Mouse (Mus musculus) WW6 (cell line): ENCODE measurements around the gene Mfsd10.
A peak's percentile ranks its signal among the peaks of the same experiment; 100 is the strongest.

Source experiments
- DNase-seq: peaks from one replicate; pipeline ENCODE4 v3.0.0-alpha.2; 2013; ENCODE audit warnings: low read depth, low spot score

Mfsd10 gene

DNA sequence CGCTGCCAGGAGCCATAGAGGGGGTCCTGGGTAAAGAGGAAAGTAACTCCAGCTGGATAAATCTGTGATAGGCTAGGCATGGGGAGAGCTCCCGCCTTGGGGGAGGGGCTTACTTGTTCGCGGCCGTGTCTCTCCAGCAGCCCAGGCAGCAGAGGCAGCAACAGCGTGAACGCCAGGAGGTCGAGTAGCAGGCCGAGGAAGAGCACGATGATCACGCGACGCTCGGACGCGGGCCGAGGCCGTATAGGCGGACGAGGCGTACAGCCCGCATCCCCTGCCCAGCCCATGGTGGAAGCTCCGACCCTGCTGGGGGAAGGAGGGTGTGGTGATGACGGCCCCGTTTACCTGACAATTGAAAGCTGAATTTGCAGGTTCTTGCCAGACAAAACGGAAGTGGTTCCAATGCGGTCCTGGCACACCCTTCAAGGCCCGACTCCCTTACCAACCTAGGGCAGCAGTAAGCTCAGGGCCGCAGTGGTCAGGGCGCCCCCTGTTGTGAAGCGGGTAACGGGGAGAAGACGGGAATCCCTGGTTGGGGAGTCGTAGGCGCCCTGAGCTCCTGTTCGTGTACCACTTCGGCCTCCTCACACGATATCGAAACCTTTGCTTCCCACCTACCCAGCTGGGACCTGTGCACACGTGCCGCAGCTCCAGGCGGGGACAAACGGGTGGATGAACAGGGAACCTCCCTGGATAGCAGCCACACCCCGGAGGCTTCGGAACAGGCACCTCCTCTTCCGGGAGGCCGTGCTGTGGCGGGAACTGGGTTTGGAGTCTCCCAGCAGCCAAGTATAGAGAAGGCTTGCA lies at the start of gene Mfsd10:
Gene Mfsd10, minus strand, starts transcription at position 732 of the 807 bp plus-strand sequence.
- DNase-seq, result peak; percentile 73

DNA sequence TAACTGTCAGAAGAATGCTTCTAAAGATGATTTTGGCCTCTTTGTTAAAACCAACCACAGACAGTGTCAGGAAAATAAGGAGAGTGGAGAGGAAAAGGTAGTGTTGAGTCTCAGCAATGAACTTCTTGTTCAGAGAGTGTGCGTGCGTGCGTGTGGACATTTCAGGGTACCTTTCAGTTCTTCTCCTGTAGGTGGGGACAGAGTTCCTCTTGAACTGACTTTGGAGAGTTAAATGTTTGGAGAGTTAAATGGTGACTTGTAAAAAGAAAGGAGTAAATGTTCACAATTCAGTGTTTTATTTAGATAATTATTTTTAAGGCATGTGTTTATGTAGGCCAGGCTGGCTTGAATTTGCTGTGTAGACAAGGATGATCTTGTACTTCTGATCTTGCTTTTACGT lies 33.3 kb upstream of the Mfsd10 start:
- DNase-seq, result no peak

DNA sequence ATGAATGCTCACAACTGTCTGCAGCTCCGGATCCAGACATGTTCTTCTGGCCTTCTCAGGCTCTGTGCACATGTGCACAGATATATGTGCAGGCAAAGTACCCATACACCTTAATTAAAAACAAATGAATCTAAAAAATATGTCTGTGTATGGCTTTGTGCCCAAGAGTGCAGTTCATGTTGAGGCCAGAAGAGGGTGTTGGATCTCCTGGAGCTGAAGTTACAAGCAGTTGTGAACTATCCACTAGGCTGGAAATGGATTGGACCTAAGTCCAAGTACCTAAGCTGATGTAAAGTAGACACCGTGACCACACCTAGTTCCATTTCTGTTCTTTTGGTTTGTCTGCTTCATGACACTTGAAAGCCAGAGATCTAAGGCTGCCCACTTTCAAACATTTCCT lies 32.5 kb upstream of the Mfsd10 start:
- no peak for DNase-seq

DNA sequence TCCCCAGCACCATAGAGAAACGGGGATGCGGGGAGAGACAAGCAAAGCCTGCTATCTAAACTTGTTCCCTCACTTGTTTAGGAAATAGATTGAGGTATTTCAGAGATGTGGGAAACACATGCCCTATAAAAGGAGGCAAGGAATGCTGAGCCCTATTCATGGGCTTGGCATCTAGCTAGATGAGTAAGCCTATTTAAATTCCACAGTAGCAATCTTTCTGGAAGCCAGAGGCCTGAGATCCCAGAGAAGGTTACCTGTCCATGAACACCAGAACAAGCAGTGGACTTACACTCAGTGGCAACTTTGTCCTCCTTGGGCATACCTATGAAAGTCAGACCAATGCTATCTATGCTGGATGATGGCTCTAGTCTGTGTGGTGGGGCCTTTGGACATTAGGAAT lies 26.2 kb upstream of the Mfsd10 start:
- no peak for DNase-seq

DNA sequence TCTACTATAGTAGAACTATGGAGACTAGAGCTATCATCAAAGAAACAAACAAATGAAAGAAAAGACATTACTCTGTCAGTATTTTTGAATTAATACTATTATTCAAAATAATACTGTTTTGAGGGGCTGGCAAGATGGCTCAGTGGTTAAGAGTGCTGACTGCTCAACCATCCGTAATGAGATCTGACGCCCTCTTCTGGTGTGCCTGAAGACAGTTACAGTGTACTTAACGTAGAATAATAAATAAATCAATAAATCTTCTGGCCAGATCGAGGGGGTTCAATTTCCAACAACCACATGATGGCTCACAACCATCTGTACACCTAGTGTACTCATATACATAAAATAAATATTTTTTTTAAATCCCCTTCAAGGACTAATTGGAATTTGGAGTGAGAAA lies 24.9 kb upstream of the Mfsd10 start:
- no peak for DNase-seq

DNA sequence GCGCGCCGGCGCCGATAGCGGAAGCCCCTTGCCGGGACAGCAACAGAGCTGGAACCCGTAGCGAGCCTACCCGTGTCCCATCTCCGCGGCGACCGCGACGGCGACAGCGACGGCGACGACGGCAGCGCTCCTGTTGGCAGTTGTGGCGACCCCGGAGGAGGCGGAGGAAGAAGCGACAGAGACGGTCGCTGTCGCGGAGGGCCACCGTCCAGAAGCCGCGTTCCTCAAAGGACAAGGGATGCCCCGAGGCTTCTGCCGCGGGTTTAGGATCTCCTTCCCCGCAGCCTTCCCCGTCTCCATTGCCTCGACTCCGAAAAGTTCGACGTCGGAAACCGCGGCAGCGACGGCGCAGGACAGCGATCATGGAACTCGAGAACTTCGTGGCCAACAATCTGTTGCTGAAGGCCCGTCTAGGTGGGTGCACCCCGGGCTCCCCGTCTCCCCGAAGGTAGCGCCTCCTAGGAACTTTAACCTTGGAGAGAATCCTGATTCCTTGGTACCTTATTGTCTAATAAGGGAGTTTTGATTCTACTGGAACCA lies 23.6 kb upstream of the Mfsd10 start:
- DNase-seq, result no peak

DNA sequence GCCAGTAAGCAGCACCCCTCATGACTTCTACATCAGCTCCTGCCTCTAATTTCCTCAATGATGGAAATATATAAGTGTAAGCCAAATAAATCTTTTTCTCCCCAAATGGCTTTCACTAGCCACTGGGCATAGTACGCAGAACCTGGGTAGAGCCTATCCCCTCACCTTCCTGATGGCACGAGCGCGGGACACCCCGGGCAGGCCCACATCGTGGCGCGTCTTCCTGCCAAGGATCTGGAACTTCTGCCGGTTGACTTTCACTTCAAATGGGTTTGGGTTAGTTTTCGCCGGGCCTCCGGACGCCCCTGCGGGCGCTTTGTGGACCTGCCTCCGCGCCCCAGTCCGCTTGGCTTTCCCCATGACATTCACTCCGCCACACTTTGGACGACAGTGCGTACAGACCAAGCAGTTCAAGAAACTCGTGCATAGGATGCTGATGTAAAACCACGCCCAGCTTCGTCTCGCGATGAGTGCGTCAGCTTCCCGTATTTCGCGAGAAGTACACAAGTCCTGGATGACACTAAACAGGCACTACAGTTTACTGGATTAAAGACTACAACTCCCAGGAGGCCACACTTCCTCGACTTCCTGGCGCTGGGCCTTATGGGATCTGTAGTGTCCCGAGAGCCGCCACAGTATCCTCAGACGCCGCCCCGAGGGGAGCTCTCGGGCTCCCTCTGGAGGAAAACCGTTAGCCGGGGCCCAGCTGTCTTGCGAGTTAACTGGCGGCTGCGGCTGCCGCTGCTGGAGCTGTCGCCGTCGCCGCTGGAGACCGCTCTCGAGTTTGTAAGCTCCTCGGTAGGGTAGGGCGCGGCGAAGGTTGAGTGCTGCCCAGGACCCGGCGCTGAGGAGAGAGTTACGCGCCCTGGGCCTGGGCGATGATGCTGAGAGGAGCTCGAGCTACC lies 22.9 kb upstream of the Mfsd10 start, which contains the start of the genes Nop14 and Grk4:
Gene Nop14, minus strand, starts transcription at position 463 of the 905 bp plus-strand sequence.
Gene Grk4, plus strand, starts transcription at position 694 of the 905 bp plus-strand sequence.
- DNase-seq, result peak; percentile 98

DNA sequence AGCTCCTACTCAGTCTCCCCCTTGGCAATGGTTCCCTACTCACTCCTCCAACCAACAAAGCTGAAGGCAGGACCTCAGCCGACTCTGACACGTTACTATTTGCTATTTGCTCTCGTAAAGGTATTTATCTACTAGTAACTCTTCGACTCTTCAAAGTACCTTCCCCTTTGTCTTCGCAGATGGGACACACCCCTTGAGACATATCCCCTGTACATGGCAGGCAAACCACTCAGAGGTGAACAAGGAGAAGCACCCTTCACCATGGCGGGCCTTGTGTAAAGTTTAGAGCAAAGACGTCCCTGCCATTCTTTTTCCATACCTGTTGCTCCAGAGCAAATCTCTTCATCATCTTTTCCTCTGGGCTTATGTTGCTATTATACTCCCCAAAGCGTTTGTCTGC lies 20.5 kb upstream of the Mfsd10 start:
- no peak for DNase-seq

DNA sequence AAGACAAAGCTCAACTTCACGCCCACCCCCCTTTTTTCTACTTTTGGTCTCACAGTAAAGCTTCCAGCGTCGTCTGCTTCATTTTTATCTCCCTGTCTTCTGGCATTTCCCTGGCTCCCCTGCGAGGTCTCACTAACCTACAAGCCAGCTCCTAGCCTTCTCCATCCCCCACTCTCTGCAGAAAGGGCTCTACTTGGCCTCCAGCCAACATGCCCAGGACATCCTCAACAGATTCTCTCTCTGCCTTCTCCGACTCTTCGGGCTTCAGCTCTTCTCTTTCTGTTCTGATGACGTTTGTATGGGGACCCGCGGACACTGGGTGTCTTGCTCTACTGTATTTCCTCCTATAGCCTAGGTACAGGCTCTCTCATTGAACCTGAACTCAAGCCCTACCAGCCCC lies 17.9 kb upstream of the Mfsd10 start:
- DNase-seq, result no peak

DNA sequence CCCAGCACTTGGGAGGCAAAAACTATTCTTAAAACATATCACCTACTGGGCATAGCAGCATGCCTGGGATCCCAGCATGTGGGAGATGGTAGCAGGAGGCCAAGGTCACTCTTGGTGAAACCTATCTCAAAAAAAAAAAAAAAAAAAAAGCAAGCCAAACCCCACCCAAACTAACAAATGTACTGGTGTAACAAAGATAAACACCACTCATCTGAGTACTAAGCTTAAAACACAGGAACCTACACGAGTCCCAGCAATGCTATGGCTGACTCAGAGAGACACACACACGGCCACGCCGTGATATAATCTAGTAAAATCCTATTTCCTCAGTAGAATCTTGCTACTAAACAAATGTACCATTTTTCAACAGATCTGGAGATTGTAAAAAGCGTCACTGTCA lies 15.9 kb upstream of the Mfsd10 start:
- DNase-seq, result no peak

DNA sequence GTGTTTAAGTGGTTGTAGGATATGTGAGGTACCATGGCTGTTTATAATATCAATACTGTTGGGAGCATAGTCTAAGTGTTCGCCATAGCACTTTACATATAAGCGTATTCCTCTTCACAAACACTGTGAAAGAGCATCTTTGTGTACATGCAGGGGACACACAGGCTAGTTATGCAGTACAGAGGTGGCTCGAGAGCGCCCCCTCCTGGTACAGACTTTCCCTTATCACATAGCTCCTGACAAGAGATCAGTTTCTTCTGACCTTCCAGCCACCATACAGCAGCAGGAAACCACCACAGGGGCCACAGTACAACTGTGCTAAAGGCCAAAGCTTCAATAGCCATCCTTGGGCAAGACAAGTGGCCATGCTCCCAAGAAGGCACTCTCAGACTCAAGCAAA lies 10.6 kb upstream of the Mfsd10 start:
- no peak for DNase-seq

DNA sequence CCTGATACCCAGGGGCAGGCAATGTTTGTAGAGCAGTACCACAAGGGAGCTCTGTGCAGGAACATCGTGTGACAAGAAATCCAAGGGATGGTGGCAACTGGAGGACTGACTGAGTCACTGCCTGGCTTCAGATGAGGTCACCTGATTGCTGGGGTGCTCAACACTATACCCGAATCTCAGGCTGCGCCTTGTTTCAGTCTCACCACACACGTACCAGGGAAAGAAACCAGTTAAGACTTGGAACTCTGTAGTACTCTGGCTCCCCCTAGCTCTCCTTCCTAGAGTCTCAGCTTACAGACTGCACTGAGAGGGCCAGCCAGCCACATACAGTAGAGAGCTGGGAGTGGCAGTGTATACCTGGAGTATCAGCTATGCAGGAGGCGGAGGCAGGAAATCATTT lies 5.9 kb upstream of the Mfsd10 start:
- no peak for DNase-seq

DNA sequence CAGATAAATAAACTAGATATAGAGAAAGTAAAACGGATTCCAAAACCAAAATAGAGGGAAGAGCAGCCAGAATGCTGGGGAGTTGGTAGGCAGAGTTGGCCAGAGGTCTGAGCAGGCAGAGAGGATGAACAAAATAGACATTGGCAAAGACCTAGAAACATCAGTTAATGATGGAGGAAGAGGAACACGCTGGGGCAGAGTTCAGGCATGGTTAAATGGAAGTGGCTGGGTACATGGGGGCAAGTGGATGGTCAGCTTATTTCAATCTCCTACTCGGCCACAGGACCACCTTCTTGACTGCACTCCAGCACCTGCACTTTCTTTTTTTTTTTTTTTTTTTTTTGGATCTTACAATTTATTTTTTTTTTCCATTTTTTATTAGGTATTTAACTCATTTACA lies 5.0 kb upstream of the Mfsd10 start:
- DNase-seq, result no peak

DNA sequence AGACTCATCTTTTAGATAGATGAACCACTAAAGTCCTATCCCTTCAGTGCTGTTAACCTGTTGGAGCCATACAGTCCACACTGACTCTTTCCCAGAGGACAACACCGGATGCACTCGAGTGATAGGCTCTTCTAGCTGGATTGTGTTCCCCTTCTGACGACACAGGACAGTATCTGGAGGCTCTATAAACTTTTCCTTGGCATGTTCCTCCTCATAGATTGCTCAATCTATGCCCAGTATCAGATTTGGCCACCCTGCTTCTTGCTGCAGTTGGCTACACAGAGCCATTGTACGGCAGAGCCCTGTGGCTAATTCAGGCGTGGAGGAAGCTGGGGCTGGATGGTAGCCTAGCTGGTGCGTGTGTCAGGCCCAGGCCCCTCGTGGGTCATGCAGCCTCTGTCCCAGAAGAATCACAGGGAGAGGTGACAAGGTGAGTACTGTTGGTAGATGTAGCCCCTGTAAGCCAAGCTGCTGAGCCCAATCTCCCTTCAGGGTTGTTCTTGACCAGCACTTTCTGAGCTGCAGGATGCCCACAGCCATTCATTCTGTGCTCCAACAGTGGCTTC lies 662 bp upstream of the Mfsd10 start:
- no peak for DNase-seq

DNA sequence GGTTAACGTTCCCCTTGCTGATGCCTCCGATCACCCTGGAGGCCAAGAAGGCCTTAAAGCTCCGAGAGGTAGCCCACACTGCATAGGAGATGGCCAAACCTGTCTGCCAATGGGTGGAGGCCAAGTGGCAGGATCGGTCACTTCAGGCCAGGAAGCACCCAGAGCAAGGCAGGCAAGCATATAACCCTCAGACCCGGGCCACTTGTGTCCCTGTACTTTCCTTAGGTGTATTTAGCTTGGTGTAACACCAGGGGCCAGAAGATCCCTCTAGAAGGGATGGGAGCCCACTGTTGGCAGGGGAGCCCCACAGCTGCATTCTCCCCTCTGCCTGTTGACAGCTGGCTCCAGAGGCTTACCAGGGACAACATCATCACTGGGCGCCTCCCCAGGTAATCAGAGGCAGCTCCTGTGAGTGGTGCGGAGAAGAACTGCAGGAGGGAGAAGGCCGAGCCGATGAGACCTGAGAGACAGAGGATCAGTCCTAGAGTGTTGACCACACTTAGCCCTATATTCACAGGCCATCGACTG lies 1.3 kb downstream of the Mfsd10 start:
- DNase-seq, result no peak

DNA sequence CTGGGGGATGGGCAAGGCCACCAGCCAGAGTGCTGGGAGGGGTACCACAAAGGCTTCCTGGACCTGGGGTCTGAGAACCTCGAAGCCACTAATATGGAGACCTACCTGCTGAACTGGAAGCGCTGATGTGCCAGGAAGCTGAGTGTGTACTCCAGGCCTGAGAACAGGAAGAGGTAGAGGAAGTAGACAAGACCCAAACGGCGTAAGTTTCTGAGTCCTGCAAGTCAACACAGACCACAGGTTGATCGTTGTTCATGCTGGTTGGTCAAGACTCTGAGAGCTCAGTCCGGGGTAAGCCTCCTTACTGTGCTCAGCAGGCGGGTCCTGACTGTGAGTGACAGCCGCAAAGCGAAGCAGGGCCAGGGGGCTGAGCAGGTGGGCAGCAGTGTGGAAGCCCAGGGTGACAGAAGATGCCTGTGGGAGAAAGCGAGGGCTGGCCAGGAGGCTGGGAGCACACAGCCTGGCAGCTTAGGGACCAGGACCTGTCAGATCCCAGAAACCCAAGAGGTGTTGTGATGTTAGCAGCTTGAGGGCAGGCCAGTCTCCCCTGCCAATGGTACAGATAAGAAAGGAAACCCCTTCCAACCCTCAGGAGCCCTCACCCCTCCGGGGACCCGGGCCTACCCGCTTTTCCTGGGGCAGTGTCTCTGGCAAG lies 2.1 kb downstream of the Mfsd10 start:
- DNase-seq, result no peak

DNA sequence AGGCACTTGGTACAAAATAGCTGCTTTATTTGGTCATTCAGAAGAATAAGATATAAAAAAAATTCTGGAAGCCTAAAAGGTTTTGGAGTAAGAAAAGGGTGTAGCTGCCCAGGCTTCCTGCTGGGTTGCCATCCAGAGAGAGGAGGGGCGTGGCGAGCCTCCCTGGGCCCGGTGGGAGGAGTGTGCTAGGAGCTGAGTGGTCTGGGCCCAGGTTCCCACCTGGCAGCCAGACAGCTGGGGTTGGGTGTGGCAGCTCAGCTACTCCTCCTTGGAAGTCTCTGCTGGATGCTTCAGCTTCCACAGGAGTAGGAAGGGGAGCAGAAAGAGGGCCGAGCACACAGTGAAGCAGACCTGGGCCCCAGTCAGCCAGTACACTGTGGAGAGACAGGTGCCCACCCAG lies 3.4 kb downstream of the Mfsd10 start:
- peak; percentile 81 for DNase-seq

DNA sequence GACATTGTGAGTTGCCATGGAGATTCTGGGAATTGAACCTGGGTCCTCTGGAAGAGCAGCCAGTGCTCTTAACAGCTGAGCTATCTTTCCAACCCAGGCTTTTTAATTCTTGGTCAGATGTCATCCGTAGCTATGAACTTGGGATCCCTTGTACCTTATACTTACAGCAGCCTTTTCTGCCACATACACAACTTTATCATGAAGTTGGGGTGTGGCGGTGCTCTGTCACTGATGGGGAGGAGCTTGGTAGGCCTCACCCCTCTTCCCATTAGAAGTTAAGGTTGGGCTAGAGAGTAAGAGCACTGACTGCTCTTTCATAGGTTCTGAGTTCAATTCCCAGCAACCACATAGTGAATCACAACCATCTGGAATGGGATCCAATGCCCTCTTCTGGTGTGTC lies 4.0 kb downstream of the Mfsd10 start:
- no peak for DNase-seq

DNA sequence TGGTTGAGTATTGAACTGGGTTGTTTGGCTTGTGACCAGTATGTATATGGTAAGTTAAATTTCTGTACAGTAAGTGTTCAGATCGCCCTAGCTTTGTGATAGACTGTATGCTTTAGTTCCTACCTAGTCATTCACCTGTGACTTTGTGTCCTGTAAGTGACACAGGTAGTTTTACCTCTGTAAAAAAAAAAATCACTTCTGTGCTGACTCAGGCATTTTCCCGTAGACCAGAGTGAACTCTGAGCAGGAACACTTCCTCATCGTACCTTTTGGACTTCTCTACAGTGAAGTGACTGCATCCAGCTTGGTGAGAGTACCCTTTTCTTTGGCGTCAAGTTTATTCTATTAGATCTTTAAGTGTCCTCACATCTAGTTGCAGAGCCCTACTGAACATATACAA lies 27.0 kb downstream of the Mfsd10 start:
- DNase-seq, result no peak

DNA sequence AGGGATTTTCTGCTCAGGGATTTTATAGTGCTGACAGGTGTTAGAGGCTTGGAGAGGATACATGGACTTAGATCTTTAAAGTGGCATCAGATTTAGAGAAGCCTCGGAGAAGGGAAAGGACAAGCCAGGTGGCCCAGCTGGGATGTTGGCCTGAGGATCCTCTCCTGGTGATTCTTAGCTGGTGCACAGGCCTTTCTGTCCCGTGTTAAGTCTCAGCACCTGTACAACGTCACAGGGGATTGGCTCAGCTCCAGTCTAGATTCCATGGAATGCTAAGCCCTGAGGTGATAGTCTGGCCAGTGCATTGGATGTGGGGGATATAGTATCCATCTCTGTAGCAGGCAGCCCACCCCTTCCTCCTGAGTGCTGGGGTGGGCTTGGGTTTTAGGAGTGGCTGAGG lies 28.8 kb downstream of the Mfsd10 start:
- no peak for DNase-seq
